Mouse (Mus musculus) layer of hippocampus, adult 18-20 months (tissue): ENCODE results near the gene Atf6b. TPM values are rescaled to one million over a fixed set of nuclear protein-coding genes. Genes with fewer than 3 reads are reported as not detected.

Source experiments
- DNase-seq, 2 experiments: peaks; one replicate each; pipeline ENCODE4 v3.0.0; 2022; ENCODE audit warnings: low spot score in 2 of 2
- total RNA-seq, 2 experiments: library from RNA; stranded (reverse); gene quantifications; 2 replicates each; pipeline ENCODE4 v1.2.3; 2021

Gene Atf6b
- total RNA-seq, 2 experiments from 2014 or later = 83.4 to 95.0 TPM

GRCm38 (mm10) chr17:34626773-34627092, 20.2 kb upstream of the Atf6b start:
- DNase-seq = peak in 1 of 2 experiments; percentile 64

GRCm38 (mm10) chr17:34627093-34627942, 19.6 kb upstream of the Atf6b start:
- peak; percentile 83 to 89 for DNase-seq

- peak in 1 of 2 experiments; percentile 49 for DNase-seq
These were observed 18.9 kb upstream of the Atf6b start, which contains the start of gene Ppt2 for GRCm38 (mm10) chr17:34627943-34628643. TSS of gene Ppt2 (minus strand) at chr17:34628510.

GRCm38 (mm10) chr17:34628644-34628967, 18.3 kb upstream of the Atf6b start:
- no peak for DNase-seq

- DNase-seq = peak; percentile 75 to 85
These were observed 17.7 kb upstream of the Atf6b start, which contains the start of gene Prrt1 for GRCm38 (mm10) chr17:34629221-34629751. TSS of gene Prrt1 (plus strand) at chr17:34629533.

- DNase-seq = no peak
These were observed 16.9 kb upstream of the Atf6b start for GRCm38 (mm10) chr17:34629796-34630603.

- DNase-seq = peak in 1 of 2 experiments; percentile 46
These were observed 16.1 kb upstream of the Atf6b start for GRCm38 (mm10) chr17:34630761-34631301.

GRCm38 (mm10) chr17:34631647-34632046, 15.3 kb upstream of the Atf6b start:
- DNase-seq = no peak

GRCm38 (mm10) chr17:34632261-34632691, 14.7 kb upstream of the Atf6b start:
- DNase-seq = peak; percentile 91

GRCm38 (mm10) chr17:34635671-34636070, 11.3 kb upstream of the Atf6b start:
- no peak for DNase-seq

GRCm38 (mm10) chr17:34637459-34637858, 9.5 kb upstream of the Atf6b start:
- DNase-seq = no peak

- no peak for DNase-seq
These were observed 7.3 kb upstream of the Atf6b start for GRCm38 (mm10) chr17:34639461-34640255.

- peak in 1 of 2 experiments; percentile 75 for DNase-seq
These were observed 6.0 kb upstream of the Atf6b start for GRCm38 (mm10) chr17:34640778-34641601.

GRCm38 (mm10) chr17:34641945-34642344, 5.0 kb upstream of the Atf6b start:
- DNase-seq = no peak

- DNase-seq = no peak
These were observed 3.6 kb upstream of the Atf6b start for GRCm38 (mm10) chr17:34643379-34643778.

- no peak for DNase-seq
These were observed 3.0 kb upstream of the Atf6b start for GRCm38 (mm10) chr17:34643944-34644343.

GRCm38 (mm10) chr17:34644608-34645007, 2.3 kb upstream of the Atf6b start, which contains the start of gene Fkbpl:
TSS of gene Fkbpl (plus strand) at chr17:34644764.
- DNase-seq = peak; percentile 96 to 99

GRCm38 (mm10) chr17:34645256-34645829, 1.6 kb upstream of the Atf6b start:
- no peak for DNase-seq
